11 mouse cellular contexts compared by ENCODE assay signal in genomic region chr1:164559546-164560228, GRCm38 (mm10).
"Had no signal": no experiment of that assay in that cellular context is flagged by ENCODE, and none has a peak within 500 bp of the region (broad histone marks: within the 10 kb centered on the region; RNA-seq: fewer than 3 reads in every experiment).

No protein-coding gene starts in this region.

- ATAC-seq: midbrain, embryonic 13.5 days; midbrain, embryonic 16.5 days had no signal

- DNase-seq: kidney, adult 9 months; kidney, postnatal 14 days; kidney, postnatal 4 days; left cerebral cortex, postnatal 4 days; lung, adult 18-20 months; lung, postnatal 10 days; lung, postnatal 36 days; thymus, adult 18-20 months; thymus, postnatal 36 days had no signal
